Mouse (Mus musculus) spleen, postnatal 4 days (tissue): ENCODE data around the gene Mrpl54.
A peak's percentile ranks its signal among the peaks of the same experiment; 100 is the strongest.

Experiments
- DNase-seq, 2 experiments: peaks; one replicate each; pipeline ENCODE4 v3.0.0; 2022; ENCODE audit warnings: low spot score in 2 of 2

The Mrpl54 gene

GRCm38 (mm10) chr10:81261025-81261424, 5.7 kb downstream of the Mrpl54 start:
- no peak for DNase-seq

- no peak for DNase-seq
Measured at GRCm38 (mm10) chr10:81259225-81259884, 7.4 kb downstream of the Mrpl54 start.

- peak in 1 of 2 experiments; percentile 37 for DNase-seq
Measured at GRCm38 (mm10) chr10:81257158-81258039, 9.3 kb downstream of the Mrpl54 start.

GRCm38 (mm10) chr10:81254886-81255285, 11.8 kb downstream of the Mrpl54 start:
- DNase-seq, result no peak

DNA sequence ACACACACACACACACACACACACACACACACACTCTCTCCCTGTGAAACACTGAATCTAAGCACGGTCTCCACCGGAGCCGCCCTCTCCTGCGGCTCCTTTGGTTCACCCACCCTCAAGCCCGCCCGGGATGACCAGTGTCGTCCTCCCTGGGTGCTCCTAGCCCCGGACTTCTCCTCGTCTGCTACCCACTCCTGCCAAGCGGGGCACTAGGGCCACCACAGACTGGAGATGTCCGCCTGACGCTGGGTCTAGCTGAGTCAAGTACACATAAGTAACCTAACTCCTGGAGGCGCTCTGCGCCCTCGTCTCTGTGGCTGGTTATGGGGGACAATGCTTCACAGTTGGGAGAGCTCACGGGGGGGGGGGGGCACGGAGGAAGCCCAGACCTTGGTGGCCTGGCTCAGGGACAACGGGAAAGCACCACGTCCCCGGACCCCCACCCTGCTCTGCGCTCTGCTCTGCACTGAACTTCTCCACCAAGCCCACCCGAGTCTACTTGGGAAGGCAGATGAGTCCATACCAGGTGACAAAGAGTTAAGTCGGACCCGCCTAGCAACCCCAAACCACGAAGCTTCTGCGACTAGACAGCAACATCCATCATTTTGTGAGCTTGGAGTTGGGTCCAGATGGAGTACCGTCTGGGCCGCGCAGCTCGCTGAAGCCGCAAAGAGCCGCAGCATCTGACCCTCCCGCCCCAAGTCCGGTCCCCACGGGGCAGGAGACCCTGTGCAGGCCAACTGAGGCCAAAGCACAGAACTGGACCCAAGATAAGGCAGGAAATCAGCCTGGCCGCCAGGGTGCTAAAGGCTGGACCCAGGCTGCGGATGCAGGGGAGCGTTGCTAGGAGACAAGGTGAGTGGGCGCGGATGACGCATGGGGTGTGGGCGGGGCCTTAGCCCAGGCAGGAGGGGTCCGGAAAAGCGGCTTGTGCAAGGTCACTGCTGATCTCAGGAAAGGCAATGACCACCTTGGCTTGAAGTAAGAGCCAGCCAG, 14.0 kb downstream of the Mrpl54 start, which contains the start of gene Matk:
Gene Matk, plus strand, starts transcription at position 512 of the 996 bp plus-strand sequence.
- no peak for DNase-seq

DNA sequence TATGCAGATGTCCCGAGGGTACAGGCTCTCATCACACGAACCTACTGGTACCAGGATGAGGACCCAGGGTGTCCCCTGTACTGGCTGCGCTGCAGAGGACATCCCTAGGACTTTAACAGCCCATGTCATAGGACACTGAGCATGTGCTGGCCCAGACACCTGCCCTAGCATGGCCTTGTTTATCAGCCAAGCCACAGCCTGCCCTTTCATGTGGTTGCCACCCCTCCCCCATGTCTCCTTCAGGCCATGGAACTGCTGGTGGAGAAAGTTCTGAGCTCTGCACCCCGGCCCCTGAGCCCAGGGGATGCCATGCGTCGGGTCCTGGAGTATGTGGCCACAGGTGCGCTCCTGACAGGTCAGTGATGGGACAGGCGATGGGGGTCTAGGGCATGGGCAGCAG, 17.3 kb downstream of the Mrpl54 start:
- no peak for DNase-seq

DNA sequence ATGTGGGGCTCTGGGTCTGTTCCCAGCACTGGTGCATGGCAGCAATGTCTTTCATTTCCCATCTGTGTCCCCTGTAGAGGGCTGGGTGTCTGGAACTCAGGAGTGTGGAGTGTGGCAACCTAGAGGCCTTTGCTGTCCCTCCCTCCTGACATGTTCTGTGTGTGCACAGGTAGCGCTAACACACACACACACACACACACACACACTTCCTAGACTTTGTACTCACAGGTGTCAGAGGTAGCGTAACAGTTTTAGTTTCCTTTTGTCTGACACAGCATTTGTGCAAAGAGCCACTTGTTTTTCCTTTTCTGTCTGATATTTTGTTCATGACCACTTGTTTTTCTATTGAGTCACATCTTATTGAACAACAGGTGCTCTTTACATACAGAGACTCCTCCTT, 18.9 kb downstream of the Mrpl54 start:
- DNase-seq, result no peak

GRCm38 (mm10) chr10:81245166-81245565, 21.6 kb downstream of the Mrpl54 start:
- no peak for DNase-seq

DNA sequence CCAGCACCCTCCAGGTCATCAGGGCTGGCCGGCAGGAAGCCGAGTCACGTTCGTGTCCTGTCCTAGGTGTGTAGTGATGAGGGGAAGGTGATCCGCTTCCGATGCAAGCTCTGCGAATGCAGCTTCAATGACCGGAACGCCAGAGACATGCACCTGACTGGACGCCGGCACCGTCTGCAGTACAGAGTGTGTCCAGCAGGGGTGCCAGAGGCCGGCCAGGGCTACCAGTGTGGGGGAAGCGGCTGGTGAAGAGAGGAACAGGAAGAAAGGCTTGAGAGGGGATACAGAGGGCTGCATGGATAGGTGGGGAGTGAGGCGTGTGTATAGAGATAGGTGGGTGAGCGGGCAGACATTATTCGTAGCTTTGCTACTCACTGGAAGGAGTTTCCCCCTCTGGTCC, 22.1 kb downstream of the Mrpl54 start:
- DNase-seq, result peak; percentile 81 to 94

GRCm38 (mm10) chr10:81244146-81244545, 22.6 kb downstream of the Mrpl54 start:
- DNase-seq, result no peak

DNA sequence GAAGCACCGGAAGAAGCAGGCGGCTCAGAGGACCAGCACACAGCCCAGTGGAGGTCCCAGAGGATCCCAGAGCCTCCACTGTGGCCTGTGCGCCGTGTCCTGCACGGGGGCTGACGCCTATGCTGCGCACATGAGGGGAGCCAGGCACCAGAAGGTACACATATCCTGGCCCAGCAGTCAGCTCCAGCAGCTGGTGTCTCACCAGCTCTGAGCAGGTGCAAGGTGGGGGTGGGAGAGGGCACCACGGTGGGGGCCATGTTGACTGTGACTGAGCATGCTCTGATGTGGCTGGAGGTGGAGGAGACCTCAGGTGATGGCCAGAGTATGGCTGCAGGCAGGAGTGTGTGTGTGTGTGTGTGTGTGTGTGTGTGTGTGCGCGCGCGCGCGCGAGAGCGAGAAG, 24.7 kb downstream of the Mrpl54 start:
- no peak for DNase-seq

DNA sequence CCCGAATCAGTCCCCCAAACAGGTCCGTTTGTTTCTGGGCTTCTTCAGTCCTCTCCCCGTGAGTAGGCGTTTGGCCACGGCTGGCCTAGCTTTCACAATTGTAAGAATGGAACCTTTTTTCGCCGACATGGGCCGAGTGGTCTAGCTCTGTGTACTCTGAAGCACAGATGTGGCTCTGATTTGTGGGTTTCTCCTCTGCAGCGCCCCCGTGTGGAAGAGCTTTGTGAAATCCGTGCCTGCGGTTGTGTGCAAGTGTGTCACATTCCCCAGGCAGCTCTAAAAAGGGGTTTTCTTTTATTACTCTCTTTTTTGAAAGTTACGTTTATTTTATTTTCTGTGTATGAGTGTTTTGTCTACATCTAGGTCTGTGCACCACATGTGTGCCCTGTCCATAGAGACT, 25.9 kb downstream of the Mrpl54 start:
- peak; percentile 54 to 87 for DNase-seq

GRCm38 (mm10) chr10:81238618-81239017, 28.1 kb downstream of the Mrpl54 start:
- no peak for DNase-seq

DNA sequence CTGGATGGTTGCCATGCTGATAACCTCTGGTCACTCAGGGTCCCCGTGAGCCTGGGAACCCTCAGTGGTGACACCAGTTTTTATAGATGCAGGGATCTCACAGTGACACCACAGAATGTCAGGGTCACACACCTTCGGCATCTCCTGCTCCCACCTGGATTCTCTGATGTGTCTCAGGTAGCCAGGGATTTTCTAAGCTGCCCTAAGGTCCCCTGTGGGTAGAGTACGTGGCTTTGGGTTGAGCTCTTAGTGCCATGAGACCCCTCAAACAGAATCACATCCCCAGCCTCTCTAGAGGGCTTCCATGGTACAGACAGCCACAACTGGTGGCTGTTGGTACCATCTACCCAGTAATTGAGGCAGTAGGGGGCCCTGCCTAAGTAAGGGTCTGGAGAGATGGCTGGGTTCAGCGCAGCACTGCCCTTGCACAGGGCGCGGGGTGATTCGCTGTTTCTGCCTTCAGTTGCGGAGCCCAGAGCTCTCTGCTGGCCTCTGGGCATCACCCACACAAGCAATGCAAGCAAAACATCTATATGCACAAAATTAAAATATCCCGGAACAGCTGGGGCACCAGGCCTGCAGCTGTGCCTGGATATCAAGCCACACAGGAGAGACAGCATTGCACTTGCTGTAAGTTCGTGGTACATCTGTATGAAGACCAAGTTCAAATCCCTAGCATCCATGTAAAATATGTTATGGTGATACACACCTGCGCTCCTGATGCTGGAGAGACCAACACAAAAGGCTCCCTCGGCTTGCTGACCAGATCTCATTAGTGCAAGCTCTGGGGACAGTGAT, 30.1 kb downstream of the Mrpl54 start:
- DNase-seq, result no peak

DNA sequence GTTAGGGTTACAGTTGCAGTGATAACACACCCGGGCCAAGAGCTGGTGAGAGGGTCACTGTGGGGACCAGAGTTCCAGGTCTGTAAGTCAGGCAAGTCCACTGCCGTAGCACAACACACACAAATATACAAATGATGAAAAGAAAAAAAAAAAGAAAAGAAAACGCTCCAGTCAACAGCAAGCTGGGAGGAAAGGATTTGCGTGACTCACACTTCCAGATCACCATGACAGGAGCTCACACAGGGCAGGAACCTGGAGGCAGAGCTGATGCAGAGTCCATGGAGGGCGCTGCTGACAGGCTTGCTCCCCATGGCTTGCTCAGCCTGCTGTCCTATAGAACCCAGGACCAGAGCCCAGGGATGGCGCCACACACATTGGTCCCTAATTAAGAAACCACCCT, 32.5 kb downstream of the Mrpl54 start:
- DNase-seq, result no peak

- no peak for DNase-seq
Measured at GRCm38 (mm10) chr10:81233226-81233585, 33.5 kb downstream of the Mrpl54 start.

GRCm38 (mm10) chr10:81232580-81233225, 34.0 kb downstream of the Mrpl54 start, which contains the start of gene Zfr2:
Gene Zfr2, plus strand, starts transcription at chr10:81233155.
- peak; percentile 90 to 94 for DNase-seq

GRCm38 (mm10) chr10:81231436-81231835, 35.3 kb downstream of the Mrpl54 start:
- DNase-seq, result no peak

- no peak for DNase-seq
Measured at GRCm38 (mm10) chr10:81230438-81231332, 36.0 kb downstream of the Mrpl54 start, which contains the start of gene Atcay. Gene Atcay, minus strand, starts transcription at chr10:81230833.
